Mouse (Mus musculus) heart, postnatal 0 days (tissue): Measurements from ENCODE around the gene Asic3.

Experiments
- CTCF ChIP-seq: IDR thresholded peaks from 2 replicates; pipeline ENCODE4 v1.5.1; 2016; ENCODE audit warnings: antibody characterized with exemption, control low read depth, low read depth
- EP300 ChIP-seq: IDR thresholded peaks from 2 replicates; pipeline ENCODE4 v1.6.1; 2016; ENCODE audit warnings: antibody characterized with exemption, low read depth

GRCm38 (mm10) chr5:24451264-24452029 lies 38.3 kb downstream of the Asic3 start:
- TF ChIP-seq CTCF (no peak), EP300 (no peak)
